Mouse (Mus musculus) spleen, adult 2 months (tissue): Measurements from ENCODE around the gene Dgkk. TPM values are rescaled to one million over a fixed set of nuclear protein-coding genes. Genes with fewer than 3 reads are reported as not detected.
A peak's percentile ranks its signal among the peaks of the same experiment; 100 is the strongest.

Experiments used
- DNase-seq, 2 experiments: peaks; one replicate each; pipeline versions ENCODE4 v3.0.0 to v3.0.0-alpha.2; 2012 to 2021; ENCODE audit warnings: low spot score in 2 of 2, low read depth in 1 of 2
- H3K27ac ChIP-seq: fragments of 200-500 bp; 2 replicates; pipeline ENCODE4 v1.5.1; 2012; ENCODE audit warnings: low read length, inconsistent platforms; ENCODE audit not compliant: insufficient read depth
- H3K27me3 ChIP-seq: fragments of 200-500 bp; 2 replicates; pipeline ENCODE4 v1.6.1; 2012; ENCODE audit warnings: mild to moderate bottlenecking, moderate library complexity, low read length, inconsistent platforms; ENCODE audit not compliant: control insufficient read depth, insufficient read depth
- H3K36me3 ChIP-seq: fragments of 200-500 bp; 2 replicates; pipeline ENCODE4 v1.6.1; 2012; ENCODE audit warnings: mild to moderate bottlenecking, low read length, inconsistent platforms; ENCODE audit not compliant: control insufficient read depth, insufficient read depth
- H3K4me1 ChIP-seq: fragments of 200-500 bp; 2 replicates; pipeline ENCODE4 v1.6.1; 2011; ENCODE audit warnings: inconsistent platforms; ENCODE audit not compliant: control insufficient read depth, insufficient read depth, insufficient read length
- H3K4me3 ChIP-seq: fragments of 200-500 bp; 2 replicates; pipeline ENCODE4 v1.5.1; 2011; ENCODE audit warnings: mild to moderate bottlenecking, inconsistent platforms; ENCODE audit not compliant: insufficient read depth, insufficient read length; ENCODE audit errors: extremely low read depth
- CTCF ChIP-seq: fragments of 200-500 bp; IDR thresholded peaks from 2 replicates; pipeline ENCODE4 v1.5.1; 2011; ENCODE audit warnings: mild to moderate bottlenecking, inconsistent platforms; ENCODE audit not compliant: insufficient read depth, insufficient read length, insufficient replicate concordance; ENCODE audit errors: extremely low read depth
- POLR2A ChIP-seq: fragments of 200-500 bp; IDR thresholded peaks from 2 replicates; pipeline ENCODE4 v1.6.1; 2011; ENCODE audit warnings: low read depth, low read length, inconsistent platforms
- WGBS: fragments of 180-500 bp; shearing (Covaris S2); methylation state at CpG from one replicate; pipeline ENCODE4 v1.1.7; 2018; 5-methylcytosine and 5-hydroxymethylcytosine counted together
- polyA plus RNA-seq: library from polyadenylated mRNA; depleted of rRNA; stranded (reverse); fragments of >200 nt; gene quantifications from 2 replicates; pipeline ENCODE4 v1.2.3, GENCODE M21; 2012

The Dgkk gene
- polyA plus RNA-seq, 1 experiment: 0.02 TPM

GRCm38 (mm10) chrX:6832553-6832952 is 53.4 kb downstream of the Dgkk start:
- DNase-seq: no peak
- no peak for TF ChIP-seq CTCF
- Histone ChIP-seq H3K36me3 (no peaks in the 10 kb centered on the region), H3K4me1 (no peaks in the 10 kb centered on the region), H3K27me3 (no peaks in the 10 kb centered on the region), H3K4me3 (no peak overlapping the region), H3K27ac (no peak overlapping the region)
- whole genome bisulfite sequencing: 54% methylated on average over 2 of the region's 2 CpGs

GRCm38 (mm10) chrX:6853466-6853865 is 74.4 kb downstream of the Dgkk start:
- no peak for DNase-seq
- H3K4me3 ChIP-seq: no peak overlapping the region
- H3K4me1 ChIP-seq: no peaks in the 10 kb centered on the region
- WGBS: 63% methylated on average over 3 of the region's 3 CpGs
- no peaks in the 10 kb centered on the region for H3K36me3 ChIP-seq
- no peak overlapping the region for H3K27ac ChIP-seq
- no peaks in the 10 kb centered on the region for H3K27me3 ChIP-seq
- no peak for TF ChIP-seq CTCF
- TF ChIP-seq POLR2A: no peak

- TF ChIP-seq CTCF (no peak), POLR2A (no peak)
- WGBS: 72% methylated on average over 5 of the region's 5 CpGs
- Histone ChIP-seq H3K36me3 (no peaks in the 10 kb centered on the region), H3K27me3 (no peaks in the 10 kb centered on the region), H3K4me3 (no peak overlapping the region), H3K27ac (no peak overlapping the region), H3K4me1 (no peaks in the 10 kb centered on the region)
- DNase-seq: no peak
Measured at GRCm38 (mm10) chrX:6854136-6854535, 75.0 kb downstream of the Dgkk start.

- 52% methylated on average over 5 of the region's 5 CpGs for WGBS
- TF ChIP-seq CTCF: no peak
- no peaks in the 10 kb centered on the region for H3K4me1 ChIP-seq
- H3K4me3 ChIP-seq: no peak overlapping the region
- no peak overlapping the region for H3K27ac ChIP-seq
- no peak for DNase-seq
- no peaks in the 10 kb centered on the region for H3K36me3 ChIP-seq
- no peaks in the 10 kb centered on the region for H3K27me3 ChIP-seq
Measured at GRCm38 (mm10) chrX:6893933-6894332, 114.8 kb downstream of the Dgkk start.

- Histone ChIP-seq H3K4me1 (no peaks in the 10 kb centered on the region), H3K36me3 (no peaks in the 10 kb centered on the region), H3K27me3 (no peaks in the 10 kb centered on the region), H3K4me3 (no peak overlapping the region), H3K27ac (no peak overlapping the region)
- 86% methylated on average over 2 of the region's 2 CpGs for WGBS
- TF ChIP-seq POLR2A (no peak), CTCF (no peak)
- no peak for DNase-seq
Measured at GRCm38 (mm10) chrX:6911047-6911446, 131.9 kb downstream of the Dgkk start.

DNA sequence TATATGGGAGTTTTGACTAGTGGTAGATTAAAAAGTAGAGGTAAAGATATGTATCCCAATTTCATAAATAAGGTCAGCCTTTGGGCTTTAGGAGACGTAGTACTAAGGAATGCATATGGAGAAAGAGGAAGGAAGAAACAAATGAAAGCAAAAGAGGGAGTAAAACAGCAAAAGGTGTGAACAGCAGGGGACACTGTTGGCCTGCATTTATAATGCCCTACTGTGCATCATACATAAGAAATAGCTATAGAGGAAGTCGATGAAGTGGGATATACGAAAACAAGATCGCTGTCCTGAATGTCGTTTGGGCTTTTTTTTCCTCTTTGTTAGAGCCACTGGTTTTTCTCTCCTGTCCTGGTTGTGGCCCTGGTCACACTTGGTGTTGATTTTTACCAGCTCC is 143.1 kb downstream of the Dgkk start:
- Histone ChIP-seq H3K27ac (no peak overlapping the region), H3K4me1 (no peaks in the 10 kb centered on the region; the same call in 1 of the 2 replicates), H3K27me3 (no peaks in the 10 kb centered on the region), H3K36me3 (no peaks in the 10 kb centered on the region), H3K4me3 (no peak overlapping the region)
- DNase-seq: peak; percentile 12 to 14
- 34% methylated on average over 5 of the region's 5 CpGs for WGBS
- no peak for TF ChIP-seq CTCF
- no peak for TF ChIP-seq POLR2A

- Histone ChIP-seq H3K27me3 (no peaks in the 10 kb centered on the region), H3K4me3 (no peak overlapping the region)
Measured at GRCm38 (mm10) chrX:6926224-6926623, 147.1 kb downstream of the Dgkk start.

More at GRCm38 (mm10) chrX:6926224-6926623, 147.1 kb downstream of the Dgkk start:
- no peak for DNase-seq
- TF ChIP-seq CTCF (no peak), POLR2A (no peak)
- Histone ChIP-seq H3K27ac (no peak overlapping the region), H3K36me3 (no peaks in the 10 kb centered on the region), H3K4me1 (no peaks in the 10 kb centered on the region; the same call in 1 of the 2 replicates)
- WGBS: 64% methylated on average over 4 of the region's 4 CpGs
